Mouse (Mus musculus) brain, embryonic 14.5 days (tissue): ENCODE measurements around the gene Dnah2. TPM values are rescaled to one million over a fixed set of nuclear protein-coding genes. Genes with fewer than 3 reads are reported as not detected.
A peak's percentile ranks its signal among the peaks of the same experiment; 100 is the strongest.
"Not testable (repeated sequence)": the region's sequence is repeated elsewhere in the genome, so short reads cannot be mapped to it uniquely, and the experiment has no call there.

Source experiments
- DNase-seq: peaks from one replicate; pipeline ENCODE4 v3.0.0-alpha.2; 2011; ENCODE audit warnings: low read depth
- CTCF ChIP-seq: fragments of 200-500 bp; IDR thresholded peaks from 2 replicates; pipeline ENCODE4 v1.5.1; 2012; ENCODE audit warnings: inconsistent platforms, mild to moderate bottlenecking, moderate library complexity, borderline replicate concordance; ENCODE audit not compliant: insufficient read depth, insufficient read length; ENCODE audit errors: extremely low read depth
- POLR2A ChIP-seq: fragments of 200-500 bp; IDR thresholded peaks from 2 replicates; pipeline ENCODE4 v1.6.1; 2012; ENCODE audit warnings: mild to moderate bottlenecking, inconsistent platforms, borderline replicate concordance; ENCODE audit not compliant: poor library complexity, insufficient read depth, insufficient read length, severe bottlenecking; ENCODE audit errors: extremely low read depth
- polyA plus RNA-seq: library from polyadenylated mRNA; depleted of rRNA; stranded (reverse); fragments of >200 nt; gene quantifications from 2 replicates; pipeline ENCODE4 v1.2.3, GENCODE M21; 2012

Dnah2 gene
- polyA plus RNA-seq, 1 experiment, result 5.2 TPM

- TF ChIP-seq CTCF, result no peak
- no peak for TF ChIP-seq POLR2A
These were observed 3.0 kb downstream of the Dnah2 start for GRCm38 (mm10) chr11:69545957-69546356.

DNA sequence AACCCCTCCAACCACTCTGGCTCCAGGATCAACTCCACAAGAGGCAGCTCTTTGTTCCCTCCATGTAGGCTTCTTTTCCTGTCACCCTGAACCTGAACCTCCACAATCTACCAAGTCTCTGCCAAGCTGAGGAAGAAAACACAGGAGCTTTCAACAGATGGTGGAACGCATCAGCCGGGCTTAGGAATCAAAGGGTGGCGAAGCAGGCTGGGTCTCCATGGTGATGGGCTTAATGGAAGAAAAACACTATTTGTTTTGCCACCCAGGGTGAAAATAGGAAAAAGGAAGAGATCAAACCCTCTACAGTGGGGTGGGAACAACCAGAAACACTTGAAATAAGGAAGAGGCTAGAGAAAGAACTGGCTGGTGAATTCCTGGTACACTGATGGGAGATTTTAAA, 5.3 kb downstream of the Dnah2 start:
- peak; percentile 85 for DNase-seq
- TF ChIP-seq CTCF (no peak), POLR2A (no peak)

More at GRCm38 (mm10) chr11:69545957-69546356, 3.0 kb downstream of the Dnah2 start:
- DNase-seq, result peak; percentile 58

- not testable (repeated sequence) for DNase-seq
These were observed 7.2 kb downstream of the Dnah2 start for GRCm38 (mm10) chr11:69541741-69542140.

- no peak for DNase-seq
- TF ChIP-seq POLR2A (no peak), CTCF (no peak)
These were observed 8.2 kb downstream of the Dnah2 start for GRCm38 (mm10) chr11:69540700-69541099.

DNA sequence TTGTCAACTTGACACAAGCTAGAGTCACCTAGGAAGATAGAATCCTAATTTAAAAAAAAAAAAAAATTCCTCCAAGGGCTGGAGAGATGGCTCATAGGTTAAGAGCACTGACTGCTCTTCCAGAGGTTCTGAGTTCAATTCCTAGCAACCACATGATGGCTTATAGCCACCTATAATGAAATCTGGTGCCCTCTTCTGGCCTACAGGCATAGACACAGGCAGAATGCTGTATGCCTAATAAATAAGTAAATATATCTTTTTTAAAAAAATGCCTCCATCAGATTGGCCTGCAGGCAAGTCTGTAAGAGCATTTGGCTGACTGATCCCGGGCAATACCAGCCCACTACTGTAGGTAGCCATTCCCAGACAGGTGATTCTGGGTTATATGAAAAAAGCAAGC, 13.9 kb downstream of the Dnah2 start:
- no peak for DNase-seq
- peak; percentile 7; the same call in 1 of the 2 replicates for TF ChIP-seq CTCF
- no peak for TF ChIP-seq POLR2A

DNA sequence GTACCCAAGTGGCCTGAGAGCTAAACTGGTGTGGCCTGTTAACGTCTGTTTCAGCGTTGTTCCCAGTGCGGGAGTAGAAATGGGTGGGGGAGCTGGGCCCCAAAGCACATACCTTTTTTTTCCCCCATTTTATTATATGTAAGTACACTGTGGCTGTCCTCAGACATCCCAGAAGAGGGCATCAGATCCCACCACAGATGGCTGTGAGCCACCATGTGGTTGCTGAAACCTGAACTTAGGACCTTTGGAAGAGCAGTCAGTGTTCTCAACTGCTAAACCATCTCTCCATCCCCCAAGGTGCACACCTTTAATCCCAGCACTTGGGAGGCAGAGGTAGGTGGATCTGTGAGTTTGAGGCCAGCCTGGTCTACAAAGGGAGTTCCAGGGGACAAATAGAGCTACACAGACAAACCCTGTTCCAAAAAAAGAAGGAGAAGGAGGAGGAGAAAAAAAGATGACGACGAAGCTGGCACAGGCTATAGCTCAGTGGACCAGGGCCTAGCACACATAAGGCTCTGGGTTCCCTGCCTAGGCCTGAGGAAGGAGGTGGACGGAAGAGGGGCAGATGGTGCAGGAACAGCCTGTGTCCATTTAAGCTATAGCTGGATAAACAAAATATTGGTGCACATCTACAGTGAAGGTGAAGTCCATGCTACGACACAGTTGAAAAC, 16.3 kb downstream of the Dnah2 start:
- DNase-seq, result no peak
- TF ChIP-seq CTCF (no peak), POLR2A (no peak)

DNA sequence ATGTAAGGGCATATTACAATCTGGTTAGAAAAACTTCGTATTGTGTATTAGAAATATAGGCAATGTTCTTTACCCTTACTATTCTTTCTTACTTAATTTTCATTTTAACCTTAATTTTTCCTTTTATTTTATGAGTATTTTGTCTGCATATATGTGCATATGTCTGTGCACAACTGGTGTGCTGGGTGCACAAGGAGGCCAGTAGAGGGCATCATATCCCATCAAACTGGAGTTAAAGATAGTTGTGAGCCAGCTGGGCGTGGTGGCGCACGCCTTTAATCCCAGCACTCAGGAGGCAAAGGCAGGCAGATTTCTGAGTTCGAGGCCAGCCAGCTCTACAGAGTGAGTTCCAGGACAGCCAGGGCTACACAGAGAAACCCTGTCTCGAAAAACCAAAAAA, 18.2 kb downstream of the Dnah2 start:
- TF ChIP-seq CTCF, result peak; percentile 28; the same call in 1 of the 2 replicates
- DNase-seq, result not testable (repeated sequence)

GRCm38 (mm10) chr11:69530281-69530680, 18.6 kb downstream of the Dnah2 start:
- not testable (repeated sequence) for DNase-seq

DNA sequence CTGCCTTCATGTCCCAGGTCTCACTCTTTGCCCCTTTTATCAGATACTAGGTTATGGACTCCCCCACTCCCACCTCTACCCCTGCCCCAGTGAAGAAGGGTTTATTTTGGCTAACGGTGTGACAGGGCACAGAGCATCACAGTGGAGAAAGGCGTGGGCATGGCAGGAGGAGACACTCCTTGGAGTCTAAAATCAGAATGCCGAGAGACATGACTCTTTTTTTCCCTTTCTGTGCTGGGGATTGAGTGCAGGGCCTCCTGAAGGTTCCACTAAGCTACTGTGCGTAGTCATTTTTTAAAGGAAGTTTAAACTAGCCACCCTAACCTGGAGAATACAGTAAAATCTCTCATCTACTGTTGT, 20.9 kb downstream of the Dnah2 start:
- TF ChIP-seq POLR2A (no peak), CTCF (no peak)
- DNase-seq, result no peak

DNA sequence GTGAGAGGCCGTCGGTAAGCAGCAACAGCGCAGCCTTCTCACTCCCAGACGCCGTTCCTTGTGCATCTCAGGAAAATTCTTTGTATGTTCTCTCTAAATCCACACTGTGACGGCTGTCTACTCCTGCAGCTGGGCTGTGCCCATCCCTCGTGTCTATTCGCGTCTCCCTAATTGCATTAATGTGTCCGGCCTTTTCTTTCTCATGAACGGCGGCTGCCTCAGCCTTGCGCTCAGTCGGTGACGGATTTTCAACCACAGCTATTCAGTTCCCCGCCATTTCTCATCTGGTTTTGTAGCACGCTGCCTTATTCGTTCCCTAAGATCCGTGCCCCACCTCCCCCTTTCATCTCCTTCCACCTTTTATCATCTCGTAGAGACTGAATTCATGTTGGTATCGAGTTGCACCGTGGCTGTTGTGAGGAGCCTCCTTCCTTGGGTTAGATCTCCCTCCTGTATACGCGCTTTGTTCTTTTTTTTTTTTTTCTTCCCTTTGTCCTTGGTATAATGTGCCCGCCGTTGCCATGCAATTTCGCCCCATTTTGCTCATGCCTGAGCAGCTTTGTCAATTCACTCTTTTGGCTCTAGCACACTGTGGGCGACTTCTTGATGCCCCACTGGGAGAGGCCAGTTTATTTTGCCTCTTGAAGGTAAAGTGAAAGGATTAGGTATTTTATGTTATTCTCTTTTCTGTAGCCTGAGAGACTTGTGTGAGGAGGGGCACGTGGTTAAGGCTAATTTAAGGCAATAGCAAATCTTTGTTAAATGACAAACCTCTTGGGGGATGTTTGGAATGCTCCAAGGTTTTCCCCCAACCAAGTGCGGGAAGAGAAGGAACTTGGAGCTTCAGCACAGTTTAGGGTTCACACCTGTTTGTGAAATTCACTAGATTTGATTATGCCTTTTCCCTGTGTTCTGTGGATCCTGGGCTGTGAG, 21.5 kb downstream of the Dnah2 start:
- TF ChIP-seq CTCF, result no peak
- TF ChIP-seq POLR2A, result peak; percentile 37; the same call in 1 of the 2 replicates
- DNase-seq, result peak; percentile 93

GRCm38 (mm10) chr11:69526631-69527030, 22.3 kb downstream of the Dnah2 start:
- TF ChIP-seq POLR2A (no peak), CTCF (no peak)
- no peak for DNase-seq

DNA sequence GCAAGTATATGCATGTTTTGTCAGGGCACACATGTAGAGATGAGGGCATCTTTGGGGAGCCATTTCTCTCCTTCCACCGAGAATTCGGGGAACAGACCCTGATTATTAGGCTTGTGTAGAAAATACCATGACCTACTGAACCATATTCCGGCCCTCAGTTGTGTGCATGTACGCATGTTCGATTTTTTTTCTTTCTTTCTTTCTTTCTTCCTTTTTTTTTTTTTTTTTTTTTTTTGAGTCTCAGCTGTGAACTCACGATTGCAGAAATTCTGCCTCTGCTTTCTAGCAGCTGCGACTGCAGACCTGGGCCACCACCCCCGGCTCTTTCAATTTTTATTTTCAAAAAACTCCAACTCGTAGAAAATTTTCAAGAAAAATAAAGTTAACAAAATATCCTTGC, 23.2 kb downstream of the Dnah2 start:
- DNase-seq, result no peak
- TF ChIP-seq POLR2A (no peak), CTCF (no peak)
